Mouse (Mus musculus): Measurements from ENCODE around the gene Vmn1r114.
"Not testable (repeated sequence)": the region's sequence is repeated elsewhere in the genome, so short reads cannot be mapped to it uniquely, and the experiment has no call there.

The Vmn1r114 gene

DNA sequence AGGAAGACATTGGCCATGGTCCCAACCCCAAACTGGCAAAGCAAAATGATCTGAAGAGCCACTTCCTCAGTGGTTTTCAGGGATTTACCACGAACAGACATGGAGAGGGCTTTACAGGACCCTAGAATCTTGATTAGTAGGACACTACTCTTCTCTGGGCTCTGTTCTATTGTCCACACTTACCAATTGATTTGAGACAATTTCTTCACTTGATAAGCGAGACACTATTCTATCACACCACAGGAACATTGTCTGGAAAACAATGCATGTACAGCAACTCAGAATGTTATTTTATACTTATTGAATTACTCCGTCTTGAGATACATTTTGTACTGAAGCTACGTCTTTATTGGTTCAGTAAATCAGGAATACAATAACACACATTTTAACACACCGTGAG, at the start of gene Vmn1r114:
TSS of gene Vmn1r114 (minus strand) at position 101 of the 400 bp plus-strand sequence.
- not testable (repeated sequence) for DNase-seq

- DNase-seq: not testable (repeated sequence)
Observed at GRCm38 (mm10) chr7:20844885-20845284, 32.9 kb upstream of the Vmn1r114 start, which contains the start of gene Vmn1r115. Gene Vmn1r115, minus strand, starts transcription at chr7:20844985.

GRCm38 (mm10) chr7:20786985-20787384, 25.0 kb downstream of the Vmn1r114 start, which contains the start of gene Vmn1r113:
Gene Vmn1r113, plus strand, starts transcription at chr7:20787285.
- not testable (repeated sequence) for DNase-seq

DNA sequence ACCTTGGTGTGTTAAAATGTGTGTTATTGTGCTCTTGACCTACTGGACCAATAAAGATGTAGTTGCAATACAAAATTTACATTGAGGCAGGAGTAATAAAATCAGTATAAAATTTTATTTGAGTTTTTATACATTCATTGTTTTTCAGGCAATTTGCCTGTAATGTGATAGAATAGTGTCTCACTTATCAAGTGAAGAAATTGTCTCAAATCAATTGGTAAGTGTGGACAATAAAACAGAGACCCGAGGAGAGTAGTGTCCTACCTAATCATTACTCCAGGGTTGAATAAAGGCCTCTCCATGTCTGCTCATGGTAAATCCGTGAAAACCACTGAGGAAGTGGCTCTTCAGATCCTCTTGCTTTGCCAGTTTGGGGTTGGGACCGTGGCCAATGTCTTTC, 41.1 kb downstream of the Vmn1r114 start, which contains the start of gene Vmn1r112:
TSS of gene Vmn1r112 (plus strand) at position 301 of the 400 bp plus-strand sequence.
- DNase-seq: not testable (repeated sequence)
